Mouse (Mus musculus): Measurements from ENCODE around the gene Phc3. TPM values are rescaled to one million over a fixed set of nuclear protein-coding genes. Genes with fewer than 3 reads are reported as not detected.

Phc3 gene
- total RNA-seq (2021) = 10 to 100 TPM; 30.6 to 31.9 TPM
- long read RNA-seq, experiment 1, partial matches to known transcripts = 2 of 3 reads
- long read RNA-seq, experiment 1, other reads (novel, unspliced or antisense) = 1 of 3 reads
- long read RNA-seq, experiment 2, partial matches to known transcripts = 2 of 5 reads
- long read RNA-seq, experiment 2, other reads (novel, unspliced or antisense) = 3 of 5 reads

GRCm38 (mm10) chr3:30969104-30969581 is at the start of gene Phc3:
TSS of gene Phc3 (minus strand) at chr3:30969415.
- peak; percentile 89 to 91 for DNase-seq (ENCODE audit: low spot score in 2 of 2)

GRCm38 (mm10) chr3:31017652-31018051 is 48.4 kb upstream of the Phc3 start:
- DNase-seq (ENCODE audit: low spot score in 2 of 2) = no peak

GRCm38 (mm10) chr3:31016594-31017196 is 47.5 kb upstream of the Phc3 start:
- no peak for DNase-seq (ENCODE audit: low spot score in 2 of 2)

- no peak for DNase-seq (ENCODE audit: low spot score in 2 of 2)
Measured at GRCm38 (mm10) chr3:31015682-31016443, 46.6 kb upstream of the Phc3 start.

GRCm38 (mm10) chr3:31014374-31014773 is 45.2 kb upstream of the Phc3 start:
- DNase-seq (ENCODE audit: low spot score in 2 of 2) = no peak

- DNase-seq (ENCODE audit: low spot score in 2 of 2) = no peak
Measured at GRCm38 (mm10) chr3:31004320-31005209, 35.4 kb upstream of the Phc3 start.

- no peak for DNase-seq (ENCODE audit: low spot score in 2 of 2)
Measured at GRCm38 (mm10) chr3:31001048-31001676, 31.9 kb upstream of the Phc3 start.

GRCm38 (mm10) chr3:31000018-31000407 is 30.8 kb upstream of the Phc3 start:
- DNase-seq (ENCODE audit: low spot score in 2 of 2) = no peak

GRCm38 (mm10) chr3:30999401-31000017 is 30.3 kb upstream of the Phc3 start:
- no peak for DNase-seq (ENCODE audit: low spot score in 2 of 2)

- DNase-seq (ENCODE audit: low spot score in 2 of 2) = no peak
Measured at GRCm38 (mm10) chr3:30996688-30997014, 27.4 kb upstream of the Phc3 start.

- no peak for DNase-seq (ENCODE audit: low spot score in 2 of 2)
Measured at GRCm38 (mm10) chr3:30995899-30996687, 26.9 kb upstream of the Phc3 start.

GRCm38 (mm10) chr3:30995283-30995898 is 26.2 kb upstream of the Phc3 start, which contains the start of gene Prkci:
TSS of gene Prkci (plus strand) at chr3:30995747.
- peak; percentile 93 for DNase-seq (ENCODE audit: low spot score in 2 of 2)

- DNase-seq (ENCODE audit: low spot score in 2 of 2) = no peak
Measured at GRCm38 (mm10) chr3:30994859-30995258, 25.6 kb upstream of the Phc3 start.

GRCm38 (mm10) chr3:30993066-30993573 is 23.9 kb upstream of the Phc3 start:
- DNase-seq (ENCODE audit: low spot score in 2 of 2) = no peak

- DNase-seq (ENCODE audit: low spot score in 2 of 2) = no peak
Measured at GRCm38 (mm10) chr3:30992161-30992560, 22.9 kb upstream of the Phc3 start.

GRCm38 (mm10) chr3:30987396-30988318 is 18.4 kb upstream of the Phc3 start:
- no peak for DNase-seq (ENCODE audit: low spot score in 2 of 2)

GRCm38 (mm10) chr3:30982924-30983536 is 13.8 kb upstream of the Phc3 start:
- DNase-seq (ENCODE audit: low spot score in 2 of 2) = no peak
